Mouse (Mus musculus) layer of hippocampus, postnatal 14 days (tissue): Measurements from ENCODE around the gene Cd3g. TPM values are rescaled to one million over a fixed set of nuclear protein-coding genes. Genes with fewer than 3 reads are reported as not detected.

Experiments used
- DNase-seq, 2 experiments: peaks; one replicate each; pipeline ENCODE4 v3.0.0; 2021 to 2022; ENCODE audit warnings: low spot score in 2 of 2, mixed read lengths in 1 of 2
- total RNA-seq, 2 experiments: library from RNA; stranded (reverse); gene quantifications; 2 replicates each; pipeline ENCODE4 v1.2.3; 2021

The Cd3g gene
- total RNA-seq, 2 experiments from 2014 or later = not detected

DNA sequence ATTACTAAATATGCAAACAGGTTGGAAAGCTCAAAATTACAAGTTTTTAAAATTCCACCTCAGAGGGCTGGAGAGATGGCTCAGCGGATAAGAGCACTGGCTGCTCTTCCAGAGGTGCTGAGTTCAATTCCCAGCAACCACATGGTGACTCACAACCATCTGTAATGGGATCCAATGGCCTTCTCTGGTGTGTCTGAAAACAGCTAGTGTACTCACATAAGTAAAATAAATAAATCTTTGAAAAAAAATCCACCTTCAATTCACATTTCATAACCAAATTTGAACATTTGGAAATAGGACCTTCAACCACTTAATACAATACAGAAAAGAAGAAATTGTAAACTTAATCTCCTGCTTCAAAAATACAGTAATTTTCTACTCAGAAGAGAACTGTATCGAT lies 60.6 kb downstream of the Cd3g start:
- no peak for DNase-seq

Other genes with a start within 250 kb of the Cd3g start
- 10 to 100 TPM; 98.3 to 98.6 TPM for gene Phldb1, start 245.2 kb downstream of the Cd3g start, total RNA-seq
- gene Arcn1, start 212.6 kb downstream of the Cd3g start, total RNA-seq = 100 to 1,000 TPM; 102 to 109 TPM
- 10 to 100 TPM; 74.9 to 88.5 TPM for gene Ift46, start 212.5 kb downstream of the Cd3g start, total RNA-seq
- 10 to 100 TPM; 43.1 to 43.4 TPM for gene Tmem25, start 181.1 kb downstream of the Cd3g start, total RNA-seq
- 1 to 10 TPM; 1.3 to 1.5 TPM for gene Ttc36, start 177.4 kb downstream of the Cd3g start, total RNA-seq
- 10 to 100 TPM; 47.5 to 50.0 TPM for gene Kmt2a, start 99.1 kb downstream of the Cd3g start, total RNA-seq
- 100 to 1,000 TPM; 394 to 409 TPM for gene Atp5l, start 59.7 kb downstream of the Cd3g start, total RNA-seq
- gene Ube4a, start 14.8 kb downstream of the Cd3g start, total RNA-seq = 10 to 100 TPM; 90.6 to 91.6 TPM
- not detected for gene Cd3d, start 1.4 kb upstream of the Cd3g start, total RNA-seq
- gene Cd3e, start 29.2 kb upstream of the Cd3g start, total RNA-seq = not detected
- gene Mpzl2, start 59.4 kb upstream of the Cd3g start, total RNA-seq = under 1 TPM; 0.36 to 0.53 TPM
- gene Mpzl3, start 74.8 kb upstream of the Cd3g start, total RNA-seq = 1 to 10 TPM; 5.7 to 5.8 TPM
- under 1 TPM; 0.24 to 0.39 TPM for gene Jaml, start 98.8 kb upstream of the Cd3g start, total RNA-seq
- 100 to 1,000 TPM; 162 to 166 TPM for gene Scn2b, start 137.4 kb upstream of the Cd3g start, total RNA-seq
- gene Scn4b, start 158.0 kb upstream of the Cd3g start, total RNA-seq = 1 to 10 TPM; 6.0 to 8.2 TPM
- gene BC049352, start 201.6 kb upstream of the Cd3g start, total RNA-seq = under 1 TPM in 1 of 2 experiments, not detected in 1; 0.21 TPM
- not detected for gene Tmprss4, start 223.7 kb upstream of the Cd3g start, total RNA-seq